Mouse (Mus musculus) frontal cortex, postnatal 25 days (tissue): ENCODE measurements around the gene Ccdc117.
"Not testable (repeated sequence)": the region's sequence is repeated elsewhere in the genome, so short reads cannot be mapped to it uniquely, and the experiment has no call there.

Experiments
- DNase-seq, 2 experiments: peaks; one replicate each; pipeline ENCODE4 v3.0.0; 2022; ENCODE audit warnings: low spot score in 2 of 2

The Ccdc117 gene

DNA sequence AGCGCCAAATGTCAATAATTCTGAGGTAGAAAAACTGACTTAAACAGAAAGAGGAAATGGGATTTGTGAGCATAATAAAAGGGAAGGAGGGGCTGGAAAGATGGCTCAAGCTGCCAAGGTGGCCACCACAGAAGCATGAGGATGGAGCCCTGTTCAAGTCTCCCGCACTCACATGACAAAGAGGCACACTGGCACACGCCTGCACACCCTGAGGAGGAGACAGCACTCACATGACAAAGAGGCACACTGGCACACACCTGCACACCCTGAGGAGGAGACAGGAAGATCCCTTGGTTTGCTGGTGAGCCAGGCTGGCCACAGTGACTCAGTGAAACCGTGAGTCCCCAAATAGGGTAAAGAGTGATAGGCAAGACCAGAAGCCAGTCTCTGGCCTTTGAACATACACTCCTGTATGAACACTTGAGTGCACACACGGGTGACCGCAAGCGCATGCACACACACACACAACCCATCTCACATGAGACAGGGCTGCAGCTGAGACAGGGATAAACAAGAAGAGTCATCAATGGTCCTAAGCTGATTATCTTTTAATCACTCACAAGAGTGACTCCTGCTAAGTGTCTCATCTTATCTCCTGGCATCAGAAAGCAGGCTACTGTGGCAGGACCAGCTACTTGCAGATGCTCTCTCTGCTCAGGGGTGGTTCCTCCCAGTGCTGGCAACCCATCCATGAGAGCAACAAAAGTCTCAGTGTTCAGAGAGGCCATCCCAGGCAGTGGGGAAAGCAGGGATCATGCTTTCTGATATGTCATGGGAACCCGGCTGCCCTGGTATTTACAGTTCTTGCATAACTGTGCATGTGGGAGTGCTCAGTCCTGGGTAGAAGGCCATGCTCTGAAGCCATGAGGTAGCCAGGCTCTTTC is 32.5 kb downstream of the Ccdc117 start:
- DNase-seq: no peak

DNA sequence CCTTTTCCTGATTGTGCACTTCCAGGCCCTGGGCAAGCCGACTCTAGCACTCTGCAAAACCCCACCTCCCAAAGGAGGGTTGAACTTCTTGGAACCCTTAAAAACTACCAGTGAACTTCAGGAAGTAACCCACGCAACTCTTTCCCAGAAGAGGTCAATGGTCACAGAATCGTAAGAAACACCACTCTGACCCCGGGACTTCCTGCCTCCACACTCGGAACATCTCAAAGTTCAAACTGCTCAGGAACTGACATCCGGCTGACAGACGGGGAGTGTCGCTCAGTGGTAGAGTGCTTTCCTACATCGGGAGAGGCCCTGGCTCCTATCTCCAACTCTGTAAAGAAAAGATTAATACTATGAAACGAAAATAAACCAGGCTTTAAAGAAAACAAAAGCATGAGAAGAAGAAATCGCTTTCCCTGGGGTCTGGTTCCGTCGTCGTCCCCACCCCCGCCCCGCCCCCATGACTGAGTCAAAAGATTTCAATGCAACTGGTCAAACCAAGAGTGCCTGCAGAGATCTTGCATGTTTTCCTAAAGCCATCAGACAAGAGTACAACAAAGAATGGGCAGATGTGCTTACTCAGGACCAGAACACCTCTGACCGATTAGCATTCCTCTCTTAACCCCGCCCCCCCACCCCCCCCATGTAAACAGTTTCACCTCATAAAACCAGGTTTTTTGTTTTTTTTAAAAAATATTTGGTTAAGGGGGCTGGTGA is 36.0 kb downstream of the Ccdc117 start:
- no peak for DNase-seq

DNA sequence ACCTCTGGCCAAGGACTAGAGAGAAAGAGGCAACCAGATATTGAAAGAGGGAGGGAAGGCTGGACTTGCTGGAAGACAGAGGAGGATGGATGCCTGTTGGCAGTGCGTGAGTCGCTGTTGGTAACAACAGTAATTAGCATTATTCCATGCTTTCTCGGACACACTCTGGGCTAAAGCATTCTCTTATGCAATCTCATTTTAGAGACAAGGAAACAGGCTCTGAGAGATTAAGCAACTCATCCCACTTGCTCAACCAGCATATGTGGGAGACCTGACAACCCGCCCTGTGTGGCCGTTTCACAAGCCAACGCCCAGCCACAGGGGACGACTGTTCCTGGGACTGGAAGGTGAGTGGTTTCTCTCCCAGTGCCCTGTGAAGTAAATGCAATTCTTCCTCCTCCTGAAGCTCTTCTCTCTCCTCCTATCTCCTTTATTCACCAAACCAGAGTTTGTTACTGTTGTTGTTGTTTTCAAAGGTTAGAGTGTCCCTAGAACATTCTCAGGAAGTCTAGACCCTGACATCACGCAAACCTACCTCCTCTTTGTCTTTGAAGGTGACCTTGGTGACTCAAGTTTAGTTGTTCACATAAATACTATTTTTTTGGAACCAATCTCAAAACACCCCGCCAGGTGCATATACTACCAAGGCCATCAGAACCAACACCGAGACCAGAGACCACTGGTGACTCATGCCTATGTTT is 39.5 kb downstream of the Ccdc117 start:
- no peak for DNase-seq

DNA sequence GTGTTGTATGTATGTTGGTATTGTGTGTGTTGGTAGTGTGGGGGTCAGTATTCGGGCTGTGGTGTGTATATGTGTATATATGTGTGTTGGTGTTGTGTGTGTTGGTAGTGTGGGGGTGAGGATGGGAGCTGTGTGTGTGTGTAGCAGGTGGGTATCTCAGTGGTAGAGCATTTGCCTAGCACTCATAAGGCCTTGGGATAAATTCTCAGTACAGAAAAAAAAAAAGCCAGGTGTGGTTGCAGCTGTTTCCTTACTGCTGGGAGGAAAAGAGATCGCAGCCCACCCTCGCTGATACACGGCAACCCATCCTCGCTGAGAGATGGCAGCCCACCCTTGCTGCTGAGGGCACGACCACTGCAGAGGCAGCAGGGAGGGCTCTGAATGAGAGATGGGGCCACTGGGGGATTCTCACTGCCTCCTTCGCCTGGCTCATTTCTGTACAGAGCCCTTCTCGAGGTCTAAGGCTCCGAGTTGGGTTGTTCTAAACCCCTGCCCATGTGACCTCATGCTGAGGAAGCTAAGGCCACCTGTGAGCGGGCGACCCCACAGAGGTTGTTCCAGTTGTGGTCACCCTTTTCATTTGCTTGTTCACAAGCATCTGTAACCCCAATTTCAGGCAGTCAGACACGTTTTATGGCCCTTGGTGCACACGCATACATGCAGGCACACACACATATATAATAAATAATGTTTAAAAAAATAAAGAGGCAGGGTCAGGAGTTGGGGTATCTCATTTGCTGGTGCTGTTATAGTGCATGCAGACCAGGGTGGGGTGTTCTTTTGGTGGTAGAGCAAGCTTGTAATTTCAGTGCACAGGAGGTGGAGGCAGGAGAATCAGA is 40.9 kb downstream of the Ccdc117 start:
- no peak for DNase-seq

- no peak for DNase-seq
These were observed 41.9 kb downstream of the Ccdc117 start for GRCm38 (mm10) chr11:5499961-5500644.

DNA sequence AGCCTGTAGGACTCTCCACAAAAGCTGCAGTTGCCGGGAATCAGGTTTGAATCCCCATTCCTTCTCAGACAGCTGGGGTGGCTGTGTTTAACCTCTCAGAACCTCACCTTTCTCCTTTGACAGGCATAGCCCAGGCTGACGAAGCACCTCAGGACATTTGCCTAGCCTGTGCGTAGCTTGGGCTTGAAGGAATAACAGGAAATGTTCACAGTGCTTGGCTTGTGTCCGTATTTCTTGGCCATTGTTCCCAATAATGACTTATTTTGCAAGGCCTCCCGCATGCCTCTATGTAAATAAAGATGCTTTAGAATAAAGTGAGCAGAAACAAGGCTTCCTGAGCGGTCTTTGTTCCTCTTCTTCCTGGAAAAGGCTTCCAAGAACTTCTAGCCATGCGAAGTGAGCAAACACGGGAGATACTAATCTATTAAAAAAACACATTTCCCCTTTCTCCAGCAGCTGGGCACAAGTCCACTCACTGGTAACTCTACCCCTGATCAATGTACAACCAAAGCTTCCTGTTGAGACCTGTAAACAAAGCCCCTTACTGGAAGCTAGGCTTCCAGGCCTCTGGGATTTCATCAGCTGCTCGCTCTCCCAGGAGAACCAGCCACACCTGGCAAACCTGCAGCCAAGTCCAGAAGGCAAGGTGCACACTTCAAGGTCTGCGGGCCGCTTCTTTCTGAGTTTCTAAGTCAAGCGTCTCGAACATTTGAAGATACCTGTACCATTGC is 42.9 kb downstream of the Ccdc117 start:
- no peak for DNase-seq

DNA sequence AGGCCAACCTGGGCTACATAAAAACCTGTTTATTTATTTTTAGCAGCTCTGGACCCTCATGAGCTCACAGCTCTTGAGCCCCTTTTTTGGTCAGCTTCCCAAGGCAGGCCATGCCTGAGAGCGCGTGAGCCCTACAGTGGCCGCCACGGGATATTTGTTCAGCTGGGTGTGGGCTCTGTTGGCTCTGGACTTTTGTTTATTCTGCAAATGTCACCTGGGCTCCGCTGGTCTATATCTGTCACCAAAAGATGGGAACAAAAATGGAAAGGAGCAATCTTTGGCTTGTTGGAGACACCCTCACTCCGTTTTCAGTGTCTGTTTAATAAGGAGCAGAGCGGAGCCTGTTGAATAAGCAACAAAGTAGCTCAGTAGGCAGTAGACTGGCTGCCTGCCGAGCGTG is 43.6 kb downstream of the Ccdc117 start:
- no peak for DNase-seq

GRCm38 (mm10) chr11:5496559-5497248 is 45.3 kb downstream of the Ccdc117 start:
- no peak for DNase-seq

DNA sequence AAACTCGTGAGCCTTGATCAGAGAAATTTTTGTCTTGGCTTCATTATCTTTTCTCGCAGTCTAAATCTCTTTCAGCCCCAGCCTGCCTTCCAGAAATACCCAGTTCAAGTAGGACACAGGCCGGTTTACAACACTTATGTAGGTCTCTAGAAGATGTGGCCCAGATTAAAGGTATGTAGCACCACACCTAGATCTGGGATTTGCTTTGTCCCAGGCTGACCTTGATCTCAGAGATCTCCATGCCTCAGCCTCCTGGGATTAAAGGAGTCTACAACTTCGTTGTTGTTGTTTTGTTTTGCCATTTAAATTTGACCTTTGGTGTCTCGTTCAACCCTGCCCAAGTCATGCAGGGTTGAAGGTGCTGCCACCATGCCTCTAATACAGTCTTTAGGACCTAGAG is 46.1 kb downstream of the Ccdc117 start:
- DNase-seq: no peak

- DNase-seq: no peak
These were observed 46.6 kb downstream of the Ccdc117 start for GRCm38 (mm10) chr11:5495286-5495832.

- DNase-seq: no peak
These were observed 48.1 kb downstream of the Ccdc117 start for GRCm38 (mm10) chr11:5493869-5494268.

DNA sequence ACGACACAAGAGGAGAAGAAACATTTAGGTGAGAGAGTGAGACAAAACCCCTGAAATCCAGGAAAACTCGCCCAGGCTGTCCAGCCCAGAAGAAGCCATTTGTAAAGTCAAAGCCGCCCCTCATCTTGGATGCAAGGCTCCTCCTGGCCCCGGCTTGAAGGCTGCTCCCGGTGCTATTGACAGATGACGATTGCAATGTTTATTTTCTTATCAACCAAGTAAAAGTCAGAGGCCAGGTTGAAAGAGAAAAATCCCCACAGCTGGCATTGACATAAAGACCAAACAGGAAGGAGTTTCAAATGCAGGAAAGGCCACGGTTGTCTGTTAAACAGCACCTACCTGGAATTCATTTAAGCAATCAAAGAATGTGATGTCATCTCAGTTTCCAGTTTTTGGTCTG is 50.1 kb downstream of the Ccdc117 start:
- DNase-seq: no peak

- no peak for DNase-seq
These were observed 50.9 kb downstream of the Ccdc117 start for GRCm38 (mm10) chr11:5490989-5491656.

GRCm38 (mm10) chr11:5489433-5489832 is 52.6 kb downstream of the Ccdc117 start:
- not testable (repeated sequence) for DNase-seq

- peak; percentile 76 to 79 for DNase-seq
These were observed 56.6 kb downstream of the Ccdc117 start for GRCm38 (mm10) chr11:5485193-5486011.

DNA sequence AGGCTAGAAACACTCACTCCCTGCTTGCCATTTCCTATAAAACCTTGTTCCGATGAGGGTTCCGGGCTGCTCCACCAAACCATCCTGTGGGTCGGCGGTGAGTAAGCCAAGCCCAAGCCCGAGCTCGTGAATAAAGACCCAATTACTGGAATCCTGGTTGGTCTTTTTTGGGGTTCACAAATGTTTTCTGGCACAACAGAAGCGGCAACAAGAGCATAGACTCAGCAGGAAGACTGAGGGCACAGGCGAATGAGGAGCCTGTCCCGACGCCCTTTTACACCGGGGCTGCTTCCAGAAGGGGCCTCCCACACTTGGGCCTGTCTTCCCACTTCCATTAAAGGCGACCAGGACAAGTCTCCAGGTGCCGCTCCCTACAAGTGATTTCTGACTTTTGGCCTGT is 59.4 kb downstream of the Ccdc117 start:
- DNase-seq: no peak
